Mouse (Mus musculus) ES-E14 (cell line): Measurements from ENCODE around the gene Dnase2b.

Source experiments
- CHD2 ChIP-seq: IDR thresholded peaks from 2 replicates; pipeline ENCODE4 v1.6.1; 2014; ENCODE audit warnings: mild to moderate bottlenecking, low read depth, low read length, inconsistent platforms
- HCFC1 ChIP-seq: IDR thresholded peaks from 2 replicates; pipeline ENCODE4 v1.6.1; 2012; ENCODE audit warnings: low read length, inconsistent platforms, borderline replicate concordance; ENCODE audit not compliant: insufficient read depth
- ZC3H11A ChIP-seq: IDR thresholded peaks from 2 replicates; pipeline ENCODE4 v1.6.1; 2012; ENCODE audit warnings: low read depth, mild to moderate bottlenecking, inconsistent platforms, low read length, borderline replicate concordance
- ZNF384 ChIP-seq: IDR thresholded peaks from 2 replicates; pipeline ENCODE4 v1.6.1; 2012; ENCODE audit warnings: low read depth, low read length, inconsistent platforms

- TF ChIP-seq HCFC1, result no peak
- TF ChIP-seq ZC3H11A, result no peak
- TF ChIP-seq ZNF384, result no peak
- no peak for TF ChIP-seq CHD2
These were observed 31.5 kb downstream of the Dnase2b start for GRCm38 (mm10) chr3:146583908-146584307.
